In the genomic region with DNA sequence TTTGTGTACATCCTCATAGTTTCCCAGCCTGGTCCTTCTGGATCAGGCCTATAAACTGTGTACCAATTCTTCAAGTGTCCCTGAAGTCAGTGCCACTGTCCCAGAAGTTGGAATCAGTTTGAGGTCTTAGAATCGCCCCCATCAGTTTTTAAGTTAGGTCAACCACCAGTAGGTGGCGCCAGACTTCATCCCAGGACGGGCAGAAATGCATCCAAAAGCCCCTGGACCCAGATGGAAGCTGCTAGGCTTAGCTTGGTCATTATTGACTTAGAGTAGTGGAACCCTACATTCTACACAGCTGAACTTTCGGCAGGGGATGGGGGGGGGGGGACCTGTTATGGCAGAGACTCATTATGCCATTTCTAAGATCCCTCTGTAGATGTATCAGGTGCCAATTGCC, we compare ENCODE assay signal across 10 mouse cellular contexts.
DNase-seq lines count a peak whose midpoint lies in the region; ATAC-seq and TF ChIP-seq lines count a peak whose summit lies in the region.
"Had no signal": no experiment of that assay in that cellular context is flagged by ENCODE, and none has a peak within 500 bp of the region (broad histone marks: within the 10 kb centered on the region; RNA-seq: fewer than 3 reads in every experiment).

No protein-coding gene starts in this region.

- in situ Hi-C loops in Patski (cut with MboI; ENCODE audit: low pct_unique_long_range_greater_than_20kb): loop anchor here (10.0 kb wide), 1 partner anchor 467 kb away; no protein-coding TSS in a partner anchor

- peak; percentile 66 to 76 for DNase-seq in cerebellum, postnatal 14 days
- no peak for DNase-seq in cerebellum, adult 9-10 months
- peak; percentile 66 for DNase-seq in left cerebral cortex, postnatal 4 days
- no peak for DNase-seq in left cerebral cortex, postnatal 25 days (ENCODE audit: low spot score in 2 of 2)
- no peak for DNase-seq in Patski (ENCODE audit: low read depth, low spot score)
- DNase-seq in heart, postnatal 14 days: peak; percentile 29 to 62
- peak; percentile 67 for DNase-seq in retina, postnatal 1 day
- no peak for DNase-seq in ovary, adult 18-20 months (ENCODE audit: low spot score)

- CTCF ChIA-PET in Patski (lab: Charles Lee): interaction anchor here (0.8 to 1.7 kb wide), 3 partner anchors 26 to 472 kb away, joined by 3 to 4 read pairs (median 3); no protein-coding TSS in a partner anchor

- H3K27me3 ChIP-seq in Patski: no peaks in the 10 kb centered on the region
- H3K27me3 ChIP-seq: hindbrain, embryonic 15.5 days; neural tube, embryonic 12.5 days had no signal

- ATAC-seq in Patski: no peak

- intact Hi-C loops in left cerebral cortex, postnatal 4 days (cut with DNase I): no loop called here
- intact Hi-C loops in left cerebral cortex, postnatal 25 days (cut with DNase I): no loop called here
- intact Hi-C loops in heart, postnatal 14 days (cut with DNase I): loop anchor here (5.0 kb wide), 1 partner anchor 469 kb away; no protein-coding TSS in a partner anchor

- POLR2A ChIA-PET in Patski (lab: Charles Lee): no interaction called here

- peak; percentile 71 for TF ChIP-seq CTCF in Patski (IDR thresholded peaks at IDR 0.05)

Comparison
In these comparisons a context has a peak if more than half of its experiments do, and no peak if none do; other contexts are left out.
1. DNase-seq: peak in cerebellum, postnatal 14 days (2 of 2), left cerebral cortex, postnatal 4 days (single experiment), heart, postnatal 14 days (2 of 2) and retina, postnatal 1 day (single experiment); none in cerebellum, adult 9-10 months (single experiment), left cerebral cortex, postnatal 25 days (0 of 2), Patski (single experiment) and ovary, adult 18-20 months (single experiment).